Mouse (Mus musculus): Measurements from ENCODE around the gene Gse1. TPM values are rescaled to one million over a fixed set of nuclear protein-coding genes. Genes with fewer than 3 reads are reported as not detected.

Gene Gse1
- polyA plus RNA-seq, 1 experiment from 2014 or later, result 6.8 TPM

DNA sequence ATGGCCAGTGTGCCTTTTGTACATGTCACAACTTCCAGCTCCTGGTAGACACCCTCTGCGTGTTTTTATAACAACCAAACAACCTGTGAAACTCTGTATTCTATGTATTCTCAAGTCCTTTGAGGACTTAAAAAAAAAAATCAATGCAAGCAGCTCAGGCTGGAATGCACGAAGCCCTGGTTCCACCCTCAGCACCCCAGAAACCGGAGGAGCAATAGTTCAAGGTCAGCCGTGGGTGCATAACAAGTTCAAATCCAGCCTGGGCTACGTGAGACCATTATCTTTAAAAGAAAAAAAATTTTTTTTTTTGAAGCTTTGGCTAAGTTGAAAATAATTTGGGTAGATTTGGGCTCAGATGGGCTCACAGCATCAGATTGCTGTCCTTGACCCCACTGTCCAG, 35.6 kb downstream of the Gse1 start:
- H3K4me2 ChIP-seq, result no peak overlapping the region
- no peak for ATAC-seq (ENCODE audit: insufficient number of reproducible peaks, low FRiP score, low TSS enrichment, low read depth)

GRCm38 (mm10) chr8:120264388-120264943, 36.2 kb downstream of the Gse1 start:
- Histone ChIP-seq H3K4me1 (peaks cover 93% of the 10 kb centered on the region), H3K4me3 (peak overlapping the region; percentile 20), H3K9ac (no peak overlapping the region), H3K27ac (peak overlapping the region; percentile 90), H3K27me3 (no peaks in the 10 kb centered on the region), H3K9me3 (no peaks in the 10 kb centered on the region), H3K36me3 (no peaks in the 10 kb centered on the region), H3K4me2 (peak overlapping the region; percentile 52)
- ATAC-seq (ENCODE audit: insufficient number of reproducible peaks, low FRiP score, low TSS enrichment, low read depth), result peak; percentile 17; the same call in 1 of the 2 replicates
- WGBS, result 15% methylated on average over 13 of the region's 13 CpGs

More for the DNA sequence above, 35.6 kb downstream of the Gse1 start:
- Histone ChIP-seq H3K27me3 (no peaks in the 10 kb centered on the region), H3K9me3 (no peaks in the 10 kb centered on the region), H3K4me1 (peaks cover 91% of the 10 kb centered on the region), H3K9ac (no peak overlapping the region), H3K36me3 (no peaks in the 10 kb centered on the region), H3K4me3 (no peak overlapping the region), H3K27ac (no peak overlapping the region)
- WGBS, result 83% methylated on average over 5 of the region's 5 CpGs

- Histone ChIP-seq H3K4me3 (peak overlapping the region; percentile 20), H3K27ac (peak overlapping the region; percentile 90), H3K9ac (no peak overlapping the region)
These were observed 36.7 kb downstream of the Gse1 start for GRCm38 (mm10) chr8:120264944-120265453.

GRCm38 (mm10) chr8:120265471-120265870, 37.2 kb downstream of the Gse1 start:
- 5% methylated on average over 4 of the region's 4 CpGs for WGBS
- H3K4me3 ChIP-seq, result no peak overlapping the region
- ATAC-seq (ENCODE audit: insufficient number of reproducible peaks, low FRiP score, low TSS enrichment, low read depth), result peak; percentile 19
- H3K27me3 ChIP-seq, result no peaks in the 10 kb centered on the region
- H3K9ac ChIP-seq, result no peak overlapping the region
- peaks cover 97% of the 10 kb centered on the region for H3K4me1 ChIP-seq
- H3K36me3 ChIP-seq, result no peaks in the 10 kb centered on the region
- H3K9me3 ChIP-seq, result no peaks in the 10 kb centered on the region
- peak overlapping the region; percentile 90 for H3K27ac ChIP-seq
- H3K4me2 ChIP-seq, result peak overlapping the region; percentile 52

More at GRCm38 (mm10) chr8:120264944-120265453, 36.7 kb downstream of the Gse1 start:
- no peaks in the 10 kb centered on the region for H3K9me3 ChIP-seq
- peaks cover 95% of the 10 kb centered on the region for H3K4me1 ChIP-seq
- H3K27me3 ChIP-seq, result no peaks in the 10 kb centered on the region
- ATAC-seq (ENCODE audit: insufficient number of reproducible peaks, low FRiP score, low TSS enrichment, low read depth), result peak; percentile 85
- no peaks in the 10 kb centered on the region for H3K36me3 ChIP-seq
- 4% methylated on average over 16 of the region's 16 CpGs for WGBS
- peak overlapping the region; percentile 52 for H3K4me2 ChIP-seq

GRCm38 (mm10) chr8:120268541-120268980, 40.3 kb downstream of the Gse1 start:
- H3K4me1 ChIP-seq, result peaks cover 92% of the 10 kb centered on the region
- H3K9ac ChIP-seq, result no peak overlapping the region
- H3K9me3 ChIP-seq, result no peaks in the 10 kb centered on the region
- H3K4me3 ChIP-seq, result no peak overlapping the region
- 0 out of 2 replicates have a peak overlapping the region, but pooled peaks have one; percentile 19 for H3K4me2 ChIP-seq
- no peaks in the 10 kb centered on the region for H3K36me3 ChIP-seq
- no peak for ATAC-seq (ENCODE audit: insufficient number of reproducible peaks, low FRiP score, low TSS enrichment, low read depth)
- no peaks in the 10 kb centered on the region for H3K27me3 ChIP-seq
- H3K27ac ChIP-seq, result peak overlapping the region; percentile 76
- WGBS, result 39% methylated on average over 19 of the region's 19 CpGs

DNA sequence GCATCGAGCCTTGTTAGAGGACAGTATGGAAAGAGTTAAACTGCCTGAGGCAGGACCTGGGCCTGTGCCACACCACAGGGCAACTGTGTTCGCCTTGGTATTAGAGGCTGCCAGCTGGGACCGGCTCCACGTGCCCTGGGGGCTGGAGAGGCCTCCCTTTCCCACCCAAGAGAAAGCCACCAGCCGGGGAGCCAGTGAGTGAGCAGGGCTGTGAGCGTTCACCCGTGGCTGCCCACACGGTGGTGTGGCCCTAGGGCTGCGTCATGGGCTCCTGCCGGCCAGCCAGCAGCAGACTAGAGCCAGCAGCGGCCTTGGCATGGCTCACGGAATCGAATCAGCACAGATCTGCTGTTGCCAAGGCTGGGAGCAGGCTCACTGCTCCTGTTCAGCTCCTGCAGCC, 42.2 kb downstream of the Gse1 start:
- Histone ChIP-seq H3K4me3 (no peak overlapping the region), H3K4me1 (peaks cover 92% of the 10 kb centered on the region), H3K4me2 (peak overlapping the region; percentile 14), H3K9ac (no peak overlapping the region), H3K27ac (peak overlapping the region; percentile 5; the same call in 1 of the 2 replicates), H3K36me3 (no peaks in the 10 kb centered on the region), H3K27me3 (no peaks in the 10 kb centered on the region), H3K9me3 (no peaks in the 10 kb centered on the region)
- WGBS, result 39% methylated on average over 13 of the region's 13 CpGs
- ATAC-seq (ENCODE audit: insufficient number of reproducible peaks, low FRiP score, low TSS enrichment, low read depth), result no peak

GRCm38 (mm10) chr8:120273430-120273829, 45.2 kb downstream of the Gse1 start:
- Histone ChIP-seq H3K36me3 (no peaks in the 10 kb centered on the region), H3K27ac (no peak overlapping the region), H3K9me3 (no peaks in the 10 kb centered on the region), H3K27me3 (no peaks in the 10 kb centered on the region), H3K4me1 (peaks cover 92% of the 10 kb centered on the region), H3K9ac (no peak overlapping the region), H3K4me3 (no peak overlapping the region), H3K4me2 (no peak overlapping the region)
- ATAC-seq (ENCODE audit: insufficient number of reproducible peaks, low FRiP score, low TSS enrichment, low read depth), result no peak
- WGBS, result 73% methylated on average over 4 of the region's 4 CpGs

DNA sequence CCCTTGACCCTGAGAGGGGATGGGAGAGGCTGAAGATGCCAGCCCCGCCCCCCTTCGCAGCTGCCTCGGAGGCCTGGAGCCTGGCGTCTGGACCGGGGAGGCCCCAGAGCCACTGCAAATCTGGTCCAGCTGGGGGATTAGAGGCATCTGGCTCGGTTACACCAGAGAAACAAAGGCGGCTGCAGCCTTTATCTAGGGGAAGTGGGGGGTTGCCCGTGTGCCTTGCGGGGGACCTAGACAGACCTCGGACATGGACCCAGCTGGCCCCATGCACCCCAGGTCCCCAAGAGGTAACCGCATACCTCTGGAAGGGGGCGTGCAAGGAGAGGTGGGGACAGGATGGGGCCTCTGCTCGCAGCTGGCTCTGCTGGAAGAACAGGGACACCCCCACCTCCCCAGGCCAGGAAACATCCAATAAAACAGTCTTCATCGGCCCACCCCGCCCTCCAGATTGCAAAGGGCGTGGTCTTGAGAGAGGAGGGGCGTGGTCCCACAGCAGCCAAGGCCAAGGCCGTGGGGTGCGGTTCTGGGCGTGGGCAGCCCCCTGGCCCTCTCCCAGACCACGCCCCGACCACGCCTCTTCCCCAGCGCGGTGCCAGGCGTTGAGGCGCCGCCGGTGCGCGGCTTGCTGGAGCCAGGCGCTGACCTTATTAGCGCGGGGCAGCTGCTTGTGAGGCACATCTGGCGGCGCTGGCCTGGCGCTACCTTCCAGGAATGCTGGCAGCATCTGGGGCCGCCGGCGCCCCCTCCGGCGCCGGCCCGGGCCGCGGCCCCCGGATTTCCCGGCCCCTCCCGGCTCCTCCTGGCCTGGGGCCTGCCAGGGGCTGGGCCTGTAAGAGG, 48.0 kb downstream of the Gse1 start:
- Histone ChIP-seq H3K9ac (no peak overlapping the region), H3K36me3 (no peaks in the 10 kb centered on the region), H3K9me3 (no peaks in the 10 kb centered on the region), H3K4me3 (peak overlapping the region; percentile 40), H3K4me2 (peak overlapping the region; percentile 63), H3K4me1 (peaks cover 85% of the 10 kb centered on the region), H3K27me3 (no peaks in the 10 kb centered on the region), H3K27ac (peak overlapping the region; percentile 94)
- WGBS, result under 1% methylated on average over 49 of the region's 49 CpGs
- ATAC-seq (ENCODE audit: insufficient number of reproducible peaks, low FRiP score, low TSS enrichment, low read depth), result peak; percentile 87

GRCm38 (mm10) chr8:120276891-120277426, 48.7 kb downstream of the Gse1 start:
- Histone ChIP-seq H3K4me2 (peak overlapping the region; percentile 63), H3K27ac (peak overlapping the region; percentile 94), H3K9me3 (no peaks in the 10 kb centered on the region), H3K4me1 (peaks cover 83% of the 10 kb centered on the region), H3K27me3 (no peaks in the 10 kb centered on the region), H3K4me3 (peak overlapping the region; percentile 40), H3K9ac (no peak overlapping the region), H3K36me3 (no peaks in the 10 kb centered on the region)
- 0 out of 2 replicates have a peak, but pooled peaks have one; percentile 3 for ATAC-seq (ENCODE audit: insufficient number of reproducible peaks, low FRiP score, low TSS enrichment, low read depth)
- whole genome bisulfite sequencing, result 5% methylated on average over 16 of the region's 16 CpGs

DNA sequence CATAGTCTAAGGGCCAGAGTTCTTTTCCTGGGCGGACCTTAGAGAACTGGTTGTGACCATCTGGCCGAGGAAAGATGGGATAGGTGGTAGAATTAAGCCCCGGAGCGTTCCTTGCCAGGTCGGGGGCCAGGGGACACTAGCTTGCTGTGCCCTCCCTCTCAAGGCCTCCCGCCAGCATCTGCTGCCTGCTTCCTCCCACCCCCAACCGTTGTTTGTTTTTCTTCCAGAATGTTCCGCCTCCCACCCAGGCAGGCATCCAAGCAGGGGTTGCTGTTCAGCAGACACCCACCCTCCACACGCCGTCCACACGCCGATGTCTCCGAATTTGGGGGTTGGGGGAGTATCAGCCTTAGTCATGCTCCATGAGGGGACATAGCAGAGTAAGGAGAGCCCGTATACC, 49.8 kb downstream of the Gse1 start:
- Histone ChIP-seq H3K9me3 (no peaks in the 10 kb centered on the region), H3K4me1 (peaks cover 89% of the 10 kb centered on the region), H3K4me2 (0 out of 2 replicates have a peak overlapping the region, but pooled peaks have one; percentile 63), H3K9ac (no peak overlapping the region), H3K4me3 (no peak overlapping the region), H3K27me3 (no peaks in the 10 kb centered on the region), H3K27ac (peak overlapping the region; percentile 94), H3K36me3 (no peaks in the 10 kb centered on the region)
- ATAC-seq (ENCODE audit: insufficient number of reproducible peaks, low FRiP score, low TSS enrichment, low read depth), result no peak
- WGBS, result 34% methylated on average over 14 of the region's 14 CpGs

GRCm38 (mm10) chr8:120279418-120279817, 51.2 kb downstream of the Gse1 start:
- no peak for ATAC-seq (ENCODE audit: insufficient number of reproducible peaks, low FRiP score, low TSS enrichment, low read depth)
- no peaks in the 10 kb centered on the region for H3K36me3 ChIP-seq
- no peak overlapping the region for H3K4me3 ChIP-seq
- 80% methylated on average over 8 of the region's 8 CpGs for WGBS
- no peaks in the 10 kb centered on the region for H3K27me3 ChIP-seq
- no peak overlapping the region for H3K4me2 ChIP-seq
- H3K27ac ChIP-seq, result peak overlapping the region; percentile 43
- no peak overlapping the region for H3K9ac ChIP-seq
- peaks cover 89% of the 10 kb centered on the region for H3K4me1 ChIP-seq
- H3K9me3 ChIP-seq, result no peaks in the 10 kb centered on the region

GRCm38 (mm10) chr8:120281487-120281886, 53.2 kb downstream of the Gse1 start:
- no peak for ATAC-seq (ENCODE audit: insufficient number of reproducible peaks, low FRiP score, low TSS enrichment, low read depth)
- Histone ChIP-seq H3K4me3 (no peak overlapping the region), H3K9ac (no peak overlapping the region), H3K27me3 (no peaks in the 10 kb centered on the region), H3K36me3 (no peaks in the 10 kb centered on the region), H3K4me1 (peaks cover 89% of the 10 kb centered on the region), H3K9me3 (no peaks in the 10 kb centered on the region), H3K4me2 (no peak overlapping the region), H3K27ac (no peak overlapping the region)
- WGBS, result 21% methylated on average over 4 of the region's 4 CpGs

Data from limb, embryonic 15.5 days (tissue).